Mouse (Mus musculus) bone marrow, adult 2 months (tissue): Measurements from ENCODE around the gene Ddx28. TPM values are rescaled to one million over a fixed set of nuclear protein-coding genes. Genes with fewer than 3 reads are reported as not detected.
A peak's percentile ranks its signal among the peaks of the same experiment; 100 is the strongest.

Source experiments
- H3K27ac ChIP-seq: fragments of 200-500 bp; 2 replicates; pipeline ENCODE4 v1.5.1; 2012; ENCODE audit warnings: low read depth, mild to moderate bottlenecking, control low read depth, inconsistent platforms, low read length; ENCODE audit not compliant: control insufficient read depth, poor library complexity, insufficient read depth
- H3K4me1 ChIP-seq: fragments of 200-500 bp; 2 replicates; pipeline ENCODE4 v1.6.1; 2011; ENCODE audit warnings: low read length; ENCODE audit not compliant: control insufficient read depth, insufficient read depth
- H3K4me3 ChIP-seq: fragments of 200-500 bp; replicated peaks from 2 replicates; pipeline ENCODE3; 2011; ENCODE audit warnings: mild to moderate bottlenecking, low read depth, low read length, control low read depth; ENCODE audit not compliant: control insufficient read depth
- CTCF ChIP-seq: fragments of 200-500 bp; IDR thresholded peaks from 2 replicates; pipeline ENCODE4 v1.5.1; 2011; ENCODE audit warnings: low read length, control low read depth; ENCODE audit not compliant: control insufficient read depth, insufficient read depth
- POLR2A ChIP-seq: fragments of 200-500 bp; IDR thresholded peaks from 2 replicates; pipeline ENCODE4 v1.6.1; 2011; ENCODE audit warnings: low read depth, mild to moderate bottlenecking, control low read depth, low read length, borderline replicate concordance; ENCODE audit not compliant: control insufficient read depth
- WGBS: fragments of 180-500 bp; shearing (Covaris S2); methylation state at CpG from one replicate; pipeline ENCODE4 v1.1.7; 2018; 5-methylcytosine and 5-hydroxymethylcytosine counted together
- polyA plus RNA-seq: library from polyadenylated mRNA; stranded (reverse); fragments of >200 nt; gene quantifications from 2 replicates; pipeline ENCODE4 v1.2.4, GENCODE M21; 2011; ENCODE audit warnings: low replicate concordance; ENCODE audit not compliant: missing spikeins, insufficient read depth, insufficient read length

Gene Ddx28
- polyA plus RNA-seq, 1 experiment, result 6.0 TPM

- Histone ChIP-seq H3K4me3 (peak overlapping the region; percentile 70), H3K27ac (peak overlapping the region; percentile 82), H3K4me1 (peaks cover 7% of the 10 kb centered on the region)
- TF ChIP-seq POLR2A (no peak), CTCF (no peak)
- 60% methylated on average over 9 of the region's 9 CpGs for WGBS
These were observed 40.9 kb upstream of the Ddx28 start for GRCm38 (mm10) chr8:106052510-106053089.

- WGBS, result 70% methylated on average over 3 of the region's 3 CpGs
- Histone ChIP-seq H3K27ac (no peak overlapping the region), H3K4me1 (peaks cover 3% of the 10 kb centered on the region; the same call in 1 of the 2 replicates), H3K4me3 (peak overlapping the region; percentile 17)
- no peak for TF ChIP-seq CTCF
- no peak for TF ChIP-seq POLR2A
These were observed 39.4 kb upstream of the Ddx28 start for GRCm38 (mm10) chr8:106051068-106051467.

- H3K4me3 ChIP-seq, result no peak overlapping the region
- TF ChIP-seq POLR2A, result no peak
- no peak for TF ChIP-seq CTCF
- 69% methylated on average over 6 of the region's 6 CpGs for WGBS
- no peaks in the 10 kb centered on the region; the same call in 1 of the 2 replicates for H3K4me1 ChIP-seq
- H3K27ac ChIP-seq, result no peak overlapping the region
These were observed 38.2 kb upstream of the Ddx28 start for GRCm38 (mm10) chr8:106049840-106050239.

- Histone ChIP-seq H3K4me1 (no peaks in the 10 kb centered on the region; the same call in 1 of the 2 replicates), H3K27ac (no peak overlapping the region), H3K4me3 (no peak overlapping the region)
- TF ChIP-seq POLR2A, result no peak
- TF ChIP-seq CTCF, result no peak
- 68% methylated on average over 5 of the region's 5 CpGs for WGBS
These were observed 36.4 kb upstream of the Ddx28 start for GRCm38 (mm10) chr8:106047854-106048630.

GRCm38 (mm10) chr8:106046872-106047559 is 35.3 kb upstream of the Ddx28 start:
- TF ChIP-seq CTCF (no peak), POLR2A (no peak)
- no peak overlapping the region for H3K4me3 ChIP-seq
- WGBS, result 90% methylated on average over 11 of the region's 11 CpGs
- H3K4me1 ChIP-seq, result no peaks in the 10 kb centered on the region; the same call in 1 of the 2 replicates
- H3K27ac ChIP-seq, result no peak overlapping the region

GRCm38 (mm10) chr8:106044151-106044550 is 32.5 kb upstream of the Ddx28 start:
- WGBS, result 11% methylated on average over 3 of the region's 3 CpGs
- TF ChIP-seq CTCF (no peak), POLR2A (no peak)
- no peak overlapping the region for H3K27ac ChIP-seq

GRCm38 (mm10) chr8:106043055-106043454 is 31.4 kb upstream of the Ddx28 start:
- Histone ChIP-seq H3K4me1 (peaks cover 5% of the 10 kb centered on the region), H3K27ac (no peak overlapping the region), H3K4me3 (no peak overlapping the region)
- whole genome bisulfite sequencing, result 90% methylated on average over 2 of the region's 2 CpGs
- no peak for TF ChIP-seq POLR2A
- no peak for TF ChIP-seq CTCF

More at GRCm38 (mm10) chr8:106044151-106044550, 32.5 kb upstream of the Ddx28 start:
- Histone ChIP-seq H3K4me3 (no peak overlapping the region), H3K4me1 (peaks cover 2% of the 10 kb centered on the region; the same call in 1 of the 2 replicates)

GRCm38 (mm10) chr8:106040218-106040617 is 28.5 kb upstream of the Ddx28 start:
- peaks cover 5% of the 10 kb centered on the region for H3K4me1 ChIP-seq
- H3K4me3 ChIP-seq, result no peak overlapping the region
- WGBS, result 70% methylated on average over 4 of the region's 4 CpGs
- H3K27ac ChIP-seq, result no peak overlapping the region
- TF ChIP-seq CTCF, result no peak
- TF ChIP-seq POLR2A, result no peak
